Mouse (Mus musculus) cerebellum, adult 11 months (tissue): Measurements from ENCODE around the gene Arpp21.
"Not testable (repeated sequence)": the region's sequence is repeated elsewhere in the genome, so short reads cannot be mapped to it uniquely, and the experiment has no call there.

ENCODE experiments used
- DNase-seq: peaks from one replicate; pipeline ENCODE4 v3.0.0; 2022

The Arpp21 gene

DNA sequence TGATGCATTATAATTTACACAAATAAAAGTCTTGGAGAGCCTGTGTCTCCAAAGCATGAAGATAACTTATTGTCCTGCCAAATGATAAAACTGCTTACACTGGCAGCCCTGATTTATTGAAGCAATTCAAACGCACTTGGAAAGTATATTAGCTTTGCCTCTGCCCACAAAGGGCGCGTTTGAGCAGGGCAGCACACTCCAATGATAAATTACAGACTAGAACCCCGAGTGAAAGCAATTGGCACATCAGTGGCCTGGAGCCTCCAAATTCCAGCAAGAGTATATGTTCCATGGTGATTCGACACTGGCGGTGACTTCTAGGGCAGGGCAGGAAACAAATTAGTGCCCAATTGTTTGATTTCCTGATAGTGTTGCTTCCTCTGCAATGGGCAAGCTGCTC lies 137.5 kb downstream of the Arpp21 start:
- DNase-seq, result no peak

DNA sequence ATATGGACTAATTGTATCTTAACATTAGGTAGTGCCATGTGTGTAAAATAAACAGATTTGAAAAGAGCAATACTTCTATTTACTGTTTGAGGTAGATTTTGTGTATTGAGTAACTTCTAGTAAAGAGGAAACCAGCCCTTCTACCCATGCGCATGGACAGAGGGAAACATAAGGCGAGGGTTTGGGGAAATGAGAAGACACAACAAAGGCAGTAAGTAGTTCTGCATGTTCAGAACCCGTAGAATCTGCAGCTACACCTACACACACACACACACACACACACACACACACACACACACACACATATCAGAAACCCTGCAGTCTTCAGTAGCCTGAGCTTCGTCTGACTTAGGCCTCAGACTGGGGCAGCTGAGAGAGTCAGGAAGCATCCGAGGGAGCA lies 140.0 kb downstream of the Arpp21 start:
- no peak for DNase-seq

DNA sequence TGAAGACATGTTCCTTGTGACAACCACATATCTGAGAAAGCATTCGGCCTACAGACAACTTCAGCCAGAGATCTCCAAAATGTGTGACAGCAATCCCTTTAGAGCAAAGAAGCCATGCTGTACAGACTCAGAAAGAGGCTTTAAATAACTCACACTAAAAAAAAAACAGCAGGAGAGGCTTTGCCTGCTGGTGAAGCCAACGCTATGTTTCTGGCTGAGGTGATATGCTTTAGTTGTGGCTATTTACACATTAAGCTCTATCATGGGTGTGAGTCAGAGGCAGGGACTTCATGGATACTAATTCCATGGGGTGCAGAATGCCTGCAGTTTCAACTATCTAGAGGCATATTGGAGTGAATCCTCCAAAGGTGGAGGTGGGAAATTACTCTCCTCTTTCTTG lies 140.5 kb downstream of the Arpp21 start:
- DNase-seq, result no peak

- DNase-seq, result no peak
Measured at GRCm38 (mm10) chr9:112078903-112079302, 156.8 kb downstream of the Arpp21 start.

- DNase-seq, result no peak
Measured at GRCm38 (mm10) chr9:112078453-112078852, 157.3 kb downstream of the Arpp21 start.

DNA sequence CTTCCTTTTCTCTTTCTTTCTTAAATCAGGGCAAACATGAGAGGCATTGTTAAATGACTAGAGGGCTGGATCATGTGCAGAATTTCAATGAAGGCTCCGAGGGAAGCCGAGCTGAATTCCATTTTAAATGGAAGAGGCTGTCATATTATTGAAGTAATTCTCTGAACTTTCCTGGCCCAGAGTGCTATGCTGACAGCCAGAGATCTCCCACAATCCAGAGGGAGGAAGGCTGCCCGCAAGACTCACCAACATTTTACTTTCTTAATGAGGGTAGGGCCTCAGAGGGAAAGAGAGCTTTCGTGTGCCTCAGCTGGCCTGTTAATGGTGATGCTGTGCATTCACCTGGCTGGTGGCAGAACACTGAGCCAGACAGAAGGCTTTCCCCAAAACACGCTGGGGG lies 160.5 kb downstream of the Arpp21 start:
- no peak for DNase-seq

- no peak for DNase-seq
Measured at GRCm38 (mm10) chr9:112074872-112075271, 160.9 kb downstream of the Arpp21 start.

DNA sequence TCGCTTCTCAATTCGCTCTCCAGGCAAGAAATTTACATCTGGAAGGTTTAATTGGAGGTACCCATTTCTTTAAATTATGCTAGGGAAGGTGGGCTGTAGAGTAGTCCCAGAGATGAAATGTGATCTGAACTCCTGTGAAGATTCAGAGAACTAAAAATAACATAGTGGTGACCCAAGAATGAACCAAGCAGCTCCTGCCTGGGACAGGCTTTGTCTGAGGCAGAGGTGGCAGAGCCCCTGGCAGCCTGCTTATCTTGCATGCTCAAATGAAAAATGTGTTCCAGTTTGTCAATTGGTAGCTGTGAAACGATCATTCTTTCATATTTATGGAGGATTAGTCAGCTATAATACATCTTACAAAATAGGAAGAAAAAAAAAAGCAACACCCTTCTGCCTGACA lies 164.4 kb downstream of the Arpp21 start:
- DNase-seq, result no peak

- DNase-seq, result no peak
Measured at GRCm38 (mm10) chr9:112070961-112071360, 164.8 kb downstream of the Arpp21 start.

DNA sequence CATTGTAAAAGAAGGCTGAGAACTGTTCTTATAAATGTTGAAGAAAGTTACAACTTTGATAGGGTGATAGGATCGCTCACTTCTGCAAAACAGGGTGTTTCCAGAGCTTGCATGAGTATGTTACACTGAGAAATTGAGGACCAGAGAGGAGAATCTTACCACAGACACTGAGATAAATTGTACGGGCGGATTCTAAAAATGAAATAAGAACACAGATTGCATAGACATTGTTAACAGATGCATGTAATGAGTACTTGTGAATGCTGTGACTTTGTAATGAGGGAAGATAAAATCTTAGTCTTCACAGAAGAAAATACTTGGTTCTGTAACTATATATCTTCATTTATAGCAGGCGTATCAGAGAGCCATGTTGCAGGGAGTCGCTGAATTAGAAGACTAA lies 167.5 kb downstream of the Arpp21 start:
- DNase-seq, result no peak

DNA sequence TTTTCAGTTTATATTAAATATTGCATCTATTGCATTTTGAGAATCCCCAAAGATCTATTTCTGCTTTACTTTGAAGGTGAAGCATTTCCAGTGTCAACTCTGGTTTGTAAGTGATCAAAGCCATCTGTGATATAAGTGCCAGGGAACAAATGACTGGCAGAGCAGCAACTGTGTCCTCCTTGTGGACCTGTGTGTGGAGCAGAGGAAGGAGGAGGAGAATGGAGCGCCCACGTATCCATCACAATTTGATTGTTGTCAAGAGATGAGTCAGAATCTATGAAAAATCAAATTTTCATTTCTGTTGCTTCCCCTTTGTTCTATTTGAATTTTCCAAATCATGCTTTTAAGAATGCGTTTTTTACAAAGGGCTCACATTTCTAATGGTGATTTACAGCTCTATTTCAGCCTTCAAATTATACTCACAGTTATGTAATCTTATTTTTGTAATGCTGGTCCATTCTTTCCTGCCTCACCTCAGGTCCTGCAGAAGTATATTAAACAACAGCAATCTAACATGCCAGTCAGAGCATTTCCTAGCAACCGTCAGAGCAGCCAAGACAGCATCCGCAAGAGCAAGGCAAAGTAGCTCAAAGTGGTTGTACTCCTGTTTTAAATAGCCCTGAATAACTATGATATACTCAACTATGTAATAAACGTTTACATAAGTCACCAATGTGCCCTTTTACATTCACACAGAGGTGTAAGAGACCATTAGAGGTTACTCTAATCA lies 174.9 kb downstream of the Arpp21 start:
- no peak for DNase-seq

DNA sequence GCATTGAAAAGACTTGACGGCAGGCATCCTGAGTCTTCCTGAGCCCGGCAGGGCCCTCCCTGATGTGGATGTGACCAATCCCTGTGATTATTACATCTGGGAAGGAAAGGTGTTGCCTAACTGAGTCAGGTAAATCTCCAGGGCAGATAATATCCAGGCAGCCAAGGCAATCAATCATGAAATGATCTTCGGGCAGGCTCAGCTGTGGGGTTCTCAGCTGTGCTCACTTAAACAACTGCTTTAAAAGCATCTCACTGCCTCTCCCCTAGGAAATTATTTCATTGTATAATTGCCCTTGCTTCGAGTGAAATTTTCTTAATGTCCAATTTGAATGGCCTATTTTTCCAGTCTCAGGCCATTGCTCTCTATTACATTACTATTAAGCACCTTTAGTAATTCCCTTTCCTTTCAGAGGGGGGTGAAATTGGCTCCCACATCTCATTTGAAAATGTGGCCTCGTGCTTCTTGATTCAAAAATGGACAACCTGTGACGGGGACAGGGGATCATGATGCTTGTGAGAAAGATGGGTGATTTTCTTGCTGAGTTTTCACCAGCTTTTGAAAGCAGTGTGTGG lies 180.8 kb downstream of the Arpp21 start:
- DNase-seq, result no peak

DNA sequence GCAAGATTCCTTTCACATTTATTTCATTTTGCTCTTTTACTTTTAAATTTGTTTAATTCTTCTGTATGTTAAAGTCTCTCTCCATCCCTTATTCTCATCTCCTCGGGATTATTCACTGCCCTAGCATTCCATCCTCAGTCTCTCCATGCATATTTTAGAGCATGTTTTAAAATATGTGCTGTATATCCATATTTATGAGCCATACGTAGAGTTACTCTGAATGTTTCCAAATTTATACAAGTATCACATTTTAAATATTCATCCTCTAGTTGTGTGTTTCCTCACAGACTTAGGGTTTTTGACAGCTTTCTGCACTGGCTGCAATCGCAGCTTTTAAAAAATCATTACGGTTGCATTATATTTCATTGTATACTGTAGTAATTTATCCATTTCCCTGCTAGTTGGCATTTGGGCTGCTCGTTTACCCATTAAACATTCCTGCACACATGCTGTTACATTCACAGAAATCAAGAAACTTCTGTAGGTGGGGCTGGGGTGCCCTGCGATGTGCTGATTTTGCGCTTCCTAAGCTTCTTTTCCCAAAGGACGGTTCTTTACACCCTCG lies 187.8 kb downstream of the Arpp21 start:
- no peak for DNase-seq

GRCm38 (mm10) chr9:112040566-112040965 lies 195.2 kb downstream of the Arpp21 start:
- DNase-seq, result no peak

GRCm38 (mm10) chr9:112037732-112038131 lies 198.0 kb downstream of the Arpp21 start:
- DNase-seq, result no peak

- not testable (repeated sequence) for DNase-seq
Measured at GRCm38 (mm10) chr9:112033840-112034239, 201.9 kb downstream of the Arpp21 start.

DNA sequence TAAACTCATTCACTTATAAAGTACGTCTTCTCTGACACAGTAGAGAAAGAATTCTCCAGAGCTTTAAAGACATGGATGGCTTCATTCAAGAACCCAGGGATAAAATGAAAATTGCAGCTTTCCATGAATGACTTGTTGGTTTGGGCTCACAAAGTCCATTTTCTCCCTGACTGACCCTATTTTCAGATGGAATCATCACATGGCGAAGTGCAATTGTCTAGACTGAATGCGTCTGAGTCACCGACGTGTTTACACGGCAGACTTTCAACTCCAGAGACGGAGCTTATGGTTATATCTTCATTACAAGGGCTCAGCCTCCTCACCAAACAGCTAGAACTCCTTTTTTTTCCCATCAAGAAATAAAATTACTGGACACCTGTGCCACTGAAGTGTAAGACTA lies 203.6 kb downstream of the Arpp21 start:
- no peak for DNase-seq

GRCm38 (mm10) chr9:112023562-112024015 lies 212.1 kb downstream of the Arpp21 start:
- no peak for DNase-seq

DNA sequence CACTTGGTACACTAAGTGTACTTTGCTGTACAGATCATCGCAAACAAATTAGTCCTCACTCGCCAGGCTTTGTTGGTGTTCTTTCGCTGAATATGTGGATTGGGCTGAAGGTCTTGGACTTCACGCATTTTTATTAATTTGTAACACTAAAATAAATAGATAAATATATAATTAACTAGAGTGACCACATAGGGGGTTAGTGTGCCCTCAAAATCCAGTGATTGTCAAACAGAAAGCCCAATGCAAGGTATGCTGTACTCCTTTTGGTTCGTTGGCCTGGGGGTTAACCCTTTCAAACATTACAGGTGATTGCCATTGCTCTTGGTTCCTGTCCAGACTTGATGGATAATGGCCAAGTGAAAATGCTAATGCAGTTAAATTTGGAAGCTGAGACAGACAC lies 212.6 kb downstream of the Arpp21 start:
- no peak for DNase-seq
